Mouse (Mus musculus) embryonic fibroblast, embryonic 13.5 days (primary cell): ENCODE data around the gene Trank1.

ENCODE experiments used
- CTCF ChIP-seq: IDR thresholded peaks from 2 replicates; pipeline ENCODE4 v1.5.1; 2011; ENCODE audit warnings: mild to moderate bottlenecking, control low read depth, low read length, moderate library complexity, borderline replicate concordance; ENCODE audit not compliant: insufficient read depth
- POLR2A ChIP-seq: IDR thresholded peaks from 2 replicates; pipeline ENCODE4 v1.6.1; 2011; ENCODE audit warnings: low read depth, mild to moderate bottlenecking, control low read depth, low read length, moderate library complexity

DNA sequence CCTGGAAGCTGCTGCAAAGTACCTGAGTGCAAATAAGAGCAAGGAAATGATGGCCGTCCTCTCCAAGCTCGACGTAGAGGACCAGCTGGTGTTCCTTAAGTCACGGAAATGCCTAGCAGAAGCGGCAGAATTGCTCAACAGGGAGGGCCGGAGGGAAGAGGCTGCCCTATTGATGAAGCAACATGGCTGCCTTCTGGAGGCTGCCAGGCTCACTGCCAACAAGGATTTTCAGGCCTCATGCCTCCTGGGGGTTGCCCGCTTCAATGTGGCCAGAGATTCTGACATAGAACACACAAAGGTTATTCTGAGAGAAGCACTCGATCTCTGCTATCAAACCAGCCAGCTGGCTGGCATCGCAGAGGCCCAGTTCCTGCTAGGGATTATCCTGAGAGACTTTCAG, 78.5 kb downstream of the Trank1 start:
- TF ChIP-seq CTCF (no peak), POLR2A (no peak)
